Mouse (Mus musculus) CH12.LX (cell line): Measurements from ENCODE around the gene Dcaf11.

Source experiments
- BHLHE40 ChIP-seq: IDR thresholded peaks from 2 replicates; pipeline ENCODE4 v1.6.1; 2011; ENCODE audit warnings: mild to moderate bottlenecking, low read depth, low read length, improper control_type of control experiment
- CTCF ChIP-seq, 2 experiments: IDR thresholded peaks in 1 of 2; conservative IDR thresholded peaks in 1 of 2; 2 replicates each; pipeline ENCODE4 v1.5.1; 2011 to 2012; ENCODE audit warnings: low read depth in 2 of 2, low read length in 2 of 2, improper control_type of control experiment in 1 of 2, inconsistent platforms in 1 of 2, mild to moderate bottlenecking in 1 of 2, moderate library complexity in 1 of 2
- EP300 ChIP-seq: IDR thresholded peaks from 2 replicates; pipeline ENCODE4 v1.6.1; 2011; ENCODE audit warnings: low read length, improper control_type of control experiment
- ETS1 ChIP-seq: conservative IDR thresholded peaks from 2 replicates; pipeline ENCODE4 v1.6.1; 2012; ENCODE audit warnings: low read depth, mild to moderate bottlenecking, inconsistent platforms, low read length, improper control_type of control experiment, moderate library complexity
- JUN ChIP-seq: IDR thresholded peaks from 2 replicates; pipeline ENCODE4 v1.6.1; 2011; ENCODE audit warnings: low read depth, mild to moderate bottlenecking, low read length, improper control_type of control experiment, moderate library complexity; ENCODE audit not compliant: insufficient read depth
- NELFE ChIP-seq: IDR thresholded peaks from 2 replicates; pipeline ENCODE4 v1.6.1; 2011; ENCODE audit warnings: low read depth, low read length, improper control_type of control experiment
- POLR2A ChIP-seq: IDR thresholded peaks from 2 replicates; pipeline ENCODE4 v1.6.1; 2011; ENCODE audit warnings: low read depth, mild to moderate bottlenecking, improper control_type of control experiment, low read length
- RAD21 ChIP-seq: IDR thresholded peaks from 2 replicates; pipeline ENCODE4 v1.6.1; 2011; ENCODE audit warnings: low read depth, mild to moderate bottlenecking, low read length, improper control_type of control experiment, moderate library complexity
- USF2 ChIP-seq: conservative IDR thresholded peaks from 2 replicates; pipeline ENCODE4 v1.6.1; 2011; ENCODE audit warnings: low read depth, low read length, improper control_type of control experiment
- ZC3H11A ChIP-seq: IDR thresholded peaks from 2 replicates; pipeline ENCODE4 v1.6.1; 2012; ENCODE audit warnings: low read depth, mild to moderate bottlenecking, inconsistent platforms, low read length, improper control_type of control experiment

GRCm38 (mm10) chr14:55575711-55576110 is 15.9 kb downstream of the Dcaf11 start:
- TF ChIP-seq ETS1 (no peak), POLR2A (no peak), USF2 (no peak), CTCF (conservative IDR thresholded peaks at IDR 0.05 in 1 of 2, IDR thresholded peaks at IDR 0.05 in 1 of 2; ENCODE audit: low read depth in 2 of 2, low read length in 2 of 2) (no peak), NELFE (no peak), JUN (no peak), RAD21 (no peak), BHLHE40 (no peak), ZC3H11A (no peak), EP300 (no peak)
